Mouse (Mus musculus) ES-E14 (cell line): ENCODE data around the gene Pigw.

Experiments used
- CHD2 ChIP-seq: IDR thresholded peaks from 2 replicates; pipeline ENCODE4 v1.6.1; 2014; ENCODE audit warnings: mild to moderate bottlenecking, low read depth, low read length, inconsistent platforms
- HCFC1 ChIP-seq: IDR thresholded peaks from 2 replicates; pipeline ENCODE4 v1.6.1; 2012; ENCODE audit warnings: low read length, inconsistent platforms, borderline replicate concordance; ENCODE audit not compliant: insufficient read depth
- ZC3H11A ChIP-seq: IDR thresholded peaks from 2 replicates; pipeline ENCODE4 v1.6.1; 2012; ENCODE audit warnings: low read depth, mild to moderate bottlenecking, inconsistent platforms, low read length, borderline replicate concordance
- ZNF384 ChIP-seq: IDR thresholded peaks from 2 replicates; pipeline ENCODE4 v1.6.1; 2012; ENCODE audit warnings: low read depth, low read length, inconsistent platforms

GRCm38 (mm10) chr11:84908480-84908879, 28.4 kb upstream of the Pigw start:
- TF ChIP-seq ZC3H11A, result no peak
- TF ChIP-seq ZNF384, result no peak
- no peak for TF ChIP-seq CHD2
- TF ChIP-seq HCFC1, result no peak
